Mouse (Mus musculus): Measurements from ENCODE around the gene Ier2.

DNA sequence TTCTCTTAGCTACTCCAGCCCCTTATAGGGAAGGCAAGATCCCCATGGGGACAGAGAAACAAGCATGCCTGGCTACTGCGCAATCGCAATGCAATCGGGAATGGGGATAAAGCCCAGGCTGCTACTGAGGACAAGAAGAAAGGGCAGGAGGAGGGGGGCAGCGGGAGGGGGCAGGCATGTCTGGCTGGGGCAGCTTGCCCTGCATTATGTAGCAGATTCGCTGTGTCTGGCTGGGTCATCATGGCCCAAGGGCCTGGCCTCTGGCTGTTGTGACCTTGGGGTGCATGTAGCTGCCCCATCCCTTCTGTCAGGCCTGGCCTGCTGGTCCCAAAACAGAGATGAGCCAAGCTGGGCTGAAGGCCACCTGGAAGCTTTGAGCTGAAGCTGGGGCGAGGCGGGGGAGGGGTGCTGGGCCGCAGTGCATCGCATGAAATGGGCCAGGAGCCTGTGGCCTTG is 27.8 kb downstream of the Ier2 start:
- TF ChIP-seq MAX (IDR thresholded peaks at IDR 0.05; ENCODE audit: low read depth) (no peak), POLR2AphosphoS2 (IDR thresholded peaks at IDR 0.05; ENCODE audit: insufficient read length, low read depth) (no peak), POLR2A (IDR thresholded peaks at IDR 0.05; ENCODE audit: insufficient read length, low read depth) (no peak), SRF (IDR thresholded peaks at IDR 0.05; ENCODE audit: control insufficient read depth, insufficient read length, low read depth) (no peak), MYOG (IDR thresholded peaks at IDR 0.05; ENCODE audit: control insufficient read depth in 1 of 3, insufficient read depth in 1 of 3, insufficient read length in 2 of 3, low read depth in 2 of 3) (no peak)

Data from myocyte (in vitro differentiated cells).